9 mouse cellular contexts compared by ENCODE assay signal in the genomic region with DNA sequence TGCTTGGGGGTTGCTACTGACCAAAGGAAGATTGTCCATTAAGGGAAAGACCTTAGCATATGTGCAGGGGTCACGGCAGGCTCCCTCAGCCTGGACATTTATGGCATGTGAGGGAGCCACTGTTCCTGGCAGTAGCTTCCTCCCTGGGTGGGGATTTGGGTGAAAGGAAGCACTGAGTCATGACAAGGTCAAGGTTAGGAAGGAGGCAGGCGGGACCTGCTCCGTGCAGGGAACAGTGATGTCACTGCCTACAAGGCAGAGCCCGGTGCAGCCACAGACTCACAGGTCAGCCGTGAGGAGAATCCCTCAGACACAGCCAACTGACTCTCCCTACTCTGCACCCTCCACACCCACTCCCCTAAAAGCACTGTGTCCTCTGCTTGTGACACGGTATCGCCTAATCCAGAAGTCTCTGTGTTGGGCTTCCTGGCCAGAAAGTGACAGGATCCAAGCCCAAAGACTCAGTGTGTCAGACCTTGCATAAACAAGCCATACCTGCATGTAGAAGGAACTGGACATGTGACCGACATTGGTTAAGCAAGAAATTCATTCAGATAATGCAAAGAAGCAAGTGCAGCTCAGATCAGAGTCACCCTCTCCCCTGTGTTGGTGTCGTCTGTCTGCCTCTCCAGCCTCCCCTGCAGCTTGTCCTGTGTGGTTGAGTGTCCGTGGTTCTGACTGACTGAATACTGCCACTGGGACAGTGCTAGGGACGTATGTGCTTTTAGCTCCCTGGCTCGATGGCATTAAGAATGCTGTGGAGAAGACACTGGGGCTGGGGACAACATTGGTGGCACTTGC. TPM values are rescaled to one million over a fixed set of nuclear protein-coding genes. Genes with fewer than 3 reads are reported as not detected.
DNase-seq lines count a peak whose midpoint lies in the region; ATAC-seq and TF ChIP-seq lines count a peak whose summit lies in the region.
"Had no signal": no experiment of that assay in that cellular context is flagged by ENCODE, and none has a peak within 500 bp of the region (broad histone marks: within the 10 kb centered on the region; RNA-seq: fewer than 3 reads in every experiment).

No protein-coding gene starts in this region.

- no peak overlapping the region for H3K4me3 ChIP-seq in liver, embryonic 14.5 days (ENCODE audit: insufficient read depth in 1 of 2, low read depth in 2 of 2, low read length in 2 of 2)
- no peak overlapping the region for H3K4me3 ChIP-seq in liver, embryonic 12.5 days
- H3K4me3 ChIP-seq in embryonic facial prominence, embryonic 15.5 days (replicated peaks): no peak overlapping the region
- H3K4me3 ChIP-seq in kidney, embryonic 14.5 days (ENCODE audit: low read length): no peak overlapping the region
- H3K4me3 ChIP-seq: limb, embryonic 12.5 days had no signal

- ATAC-seq in liver, embryonic 14.5 days (ENCODE audit: insufficient read depth): 0 out of 2 replicates have a peak, but pooled peaks have one; percentile 23
- no peak for ATAC-seq in liver, embryonic 12.5 days
- 0 out of 2 replicates have a peak, but pooled peaks have one; percentile 6 for ATAC-seq in embryonic facial prominence, embryonic 15.5 days (ENCODE audit: insufficient number of reproducible peaks, low FRiP score, low TSS enrichment, low read depth)
- ATAC-seq in kidney, embryonic 14.5 days (ENCODE audit: low FRiP score, low TSS enrichment): peak; percentile 67
- peak; percentile 38 for ATAC-seq in monocyte, adult 5-6 weeks (replicated peaks; ENCODE audit: insufficient number of reproducible peaks, low FRiP score, low TSS enrichment, poor library complexity, severe bottlenecking)
- no peak for ATAC-seq in megakaryocyte-erythroid progenitor cell, adult 5-6 weeks (replicated peaks; ENCODE audit: low FRiP score, low TSS enrichment, poor library complexity, severe bottlenecking)
- ATAC-seq in cerebellum, adult (ENCODE audit: insufficient number of reproducible peaks, low FRiP score, low TSS enrichment): no peak

- TF ChIP-seq EP300 in liver, embryonic 14.5 days (IDR thresholded peaks at IDR 0.05; ENCODE audit: low read depth): no peak

- H3K27ac ChIP-seq in liver, embryonic 14.5 days: no peak overlapping the region
- no peak overlapping the region for H3K27ac ChIP-seq in liver, embryonic 12.5 days
- no peak overlapping the region for H3K27ac ChIP-seq in embryonic facial prominence, embryonic 15.5 days (replicated peaks)
- peak overlapping the region; percentile 56; the same call in 1 of the 2 replicates for H3K27ac ChIP-seq in kidney, embryonic 14.5 days (ENCODE audit: low read depth, low read length)
- H3K27ac ChIP-seq: limb, embryonic 12.5 days had no signal

- peaks cover 0 to 5% of the 10 kb centered on the region in 2 experiments; a peak in 2 of 4 replicates for H3K4me1 ChIP-seq in liver, embryonic 14.5 days (replicated peaks; ENCODE audit: control insufficient read depth in 2 of 2, insufficient read depth in 2 of 2, low read length in 1 of 2)
- H3K4me1 ChIP-seq in liver, embryonic 12.5 days: peaks cover 10% of the 10 kb centered on the region; the same call in 1 of the 2 replicates
- H3K4me1 ChIP-seq in embryonic facial prominence, embryonic 15.5 days: peaks cover 20% of the 10 kb centered on the region; the same call in 1 of the 2 replicates
- H3K4me1 ChIP-seq in kidney, embryonic 14.5 days (ENCODE audit: control insufficient read depth, insufficient read depth, low read length): peaks cover 11% of the 10 kb centered on the region

- no peak overlapping the region for H3K9ac ChIP-seq in liver, embryonic 14.5 days (replicated peaks)
- no peak overlapping the region for H3K9ac ChIP-seq in liver, embryonic 12.5 days
- H3K9ac ChIP-seq in embryonic facial prominence, embryonic 15.5 days: no peak overlapping the region
- H3K9ac ChIP-seq in kidney, embryonic 14.5 days (ENCODE audit: low read depth, low read length): no peak overlapping the region; the same call in 1 of the 2 replicates
- H3K9ac ChIP-seq: limb, embryonic 12.5 days had no signal

- no peaks in the 10 kb centered on the region for H3K9me3 ChIP-seq in liver, embryonic 14.5 days (ENCODE audit: control insufficient read depth, low read length)
- H3K9me3 ChIP-seq in liver, embryonic 12.5 days (replicated peaks): no peaks in the 10 kb centered on the region
- no peaks in the 10 kb centered on the region for H3K9me3 ChIP-seq in embryonic facial prominence, embryonic 15.5 days (replicated peaks)
- no peaks in the 10 kb centered on the region for H3K9me3 ChIP-seq in kidney, embryonic 14.5 days (ENCODE audit: control insufficient read depth, low read length)
- H3K9me3 ChIP-seq: limb, embryonic 12.5 days had no signal

- H3K36me3 ChIP-seq in liver, embryonic 14.5 days (replicated peaks; ENCODE audit: control insufficient read depth, insufficient read depth, low read depth): no peaks in the 10 kb centered on the region
- no peaks in the 10 kb centered on the region for H3K36me3 ChIP-seq in liver, embryonic 12.5 days
- no peaks in the 10 kb centered on the region for H3K36me3 ChIP-seq in embryonic facial prominence, embryonic 15.5 days
- H3K36me3 ChIP-seq in kidney, embryonic 14.5 days (ENCODE audit: control insufficient read depth, insufficient read depth, low read length): no peaks in the 10 kb centered on the region
- H3K36me3 ChIP-seq: limb, embryonic 12.5 days had no signal

- no peak overlapping the region for H3K4me2 ChIP-seq in liver, embryonic 14.5 days (ENCODE audit: low read depth)
- no peak overlapping the region for H3K4me2 ChIP-seq in liver, embryonic 12.5 days
- H3K4me2 ChIP-seq in embryonic facial prominence, embryonic 15.5 days (replicated peaks): no peak overlapping the region
- no peak overlapping the region for H3K4me2 ChIP-seq in kidney, embryonic 14.5 days (replicated peaks; ENCODE audit: low read depth, low read length)
- H3K4me2 ChIP-seq: limb, embryonic 12.5 days had no signal

- 22% methylated on average over 12 of the region's 12 CpGs for WGBS in liver, embryonic 14.5 days (ENCODE audit: insufficient replicate concordance)
- 28% methylated on average over 12 of the region's 12 CpGs for WGBS in liver, embryonic 12.5 days (ENCODE audit: insufficient replicate concordance)
- WGBS in embryonic facial prominence, embryonic 15.5 days: 73% methylated on average over 12 of the region's 12 CpGs
- 39% methylated on average over 12 of the region's 12 CpGs for WGBS in kidney, embryonic 14.5 days

- DNase-seq in liver, embryonic 14.5 days (ENCODE audit: low read depth in 3 of 3, low spot score in 3 of 3): no peak
- no peak for DNase-seq in retina, postnatal 1 day

- no peak for TF ChIP-seq CTCF in liver, embryonic 14.5 days (IDR thresholded peaks at IDR 0.05; ENCODE audit: low read depth)

- no peaks in the 10 kb centered on the region for H3K27me3 ChIP-seq in liver, embryonic 14.5 days (ENCODE audit: control insufficient read depth, insufficient read depth, low read length)
- no peaks in the 10 kb centered on the region for H3K27me3 ChIP-seq in liver, embryonic 12.5 days (replicated peaks)
- no peaks in the 10 kb centered on the region for H3K27me3 ChIP-seq in embryonic facial prominence, embryonic 15.5 days
- H3K27me3 ChIP-seq in kidney, embryonic 14.5 days (ENCODE audit: control insufficient read depth, insufficient read depth, low read length): no peaks in the 10 kb centered on the region
- H3K27me3 ChIP-seq: limb, embryonic 12.5 days had no signal

RNA-seq across cellular contexts. Expression of a gene that starts 27.9 kb away (rescaled TPM):
- 15.4 and 16.3 TPM in 2 replicates for polyA plus RNA-seq in liver, embryonic 14.5 days (2012; rRNA removed)
- 13.5 and 14.4 TPM in 2 replicates for polyA plus RNA-seq in liver, embryonic 14.5 days (2014; fragmentation: Nextera tagmentation; extraction: Ambion mirVana)
- 28.9 and 30.9 TPM in 2 replicates for polyA plus RNA-seq in liver, embryonic 12.5 days (2016; fragmentation: Nextera tagmentation; extraction: Ambion mirVana)
- 200 and 216 TPM in 2 replicates for polyA plus RNA-seq in embryonic facial prominence, embryonic 15.5 days (2015; fragmentation: Nextera tagmentation; extraction: Ambion mirVana)
- polyA plus RNA-seq in kidney, embryonic 14.5 days (2014; fragmentation: Nextera tagmentation; extraction: Ambion mirVana): 169 and 322 TPM in 2 replicates
- total RNA-seq in monocyte, adult 5-6 weeks (2017): 1.5 to 5.7 TPM (median 2.8 TPM) in 3 replicates
- not detected in 2 replicates for total RNA-seq in megakaryocyte-erythroid progenitor cell, adult 5-6 weeks (2014; fragmentation: Nextera tagmentation)
- total RNA-seq in megakaryocyte-erythroid progenitor cell, adult 5-6 weeks (2017): 0.34 TPM in 1 of 2 replicates, not detected in the other

RNA-seq across cellular contexts. Expression of a gene that starts 27.9 kb away (rescaled TPM):
- polyA plus RNA-seq in liver, embryonic 14.5 days (2012; rRNA removed): 4.7 TPM in 2 replicates
- polyA plus RNA-seq in liver, embryonic 14.5 days (2014; fragmentation: Nextera tagmentation; extraction: Ambion mirVana): 4.9 and 5.3 TPM in 2 replicates
- 11.8 and 12.0 TPM in 2 replicates for polyA plus RNA-seq in liver, embryonic 12.5 days (2016; fragmentation: Nextera tagmentation; extraction: Ambion mirVana)
- 86.9 and 93.4 TPM in 2 replicates for polyA plus RNA-seq in embryonic facial prominence, embryonic 15.5 days (2015; fragmentation: Nextera tagmentation; extraction: Ambion mirVana)
- 45.1 and 82.2 TPM in 2 replicates for polyA plus RNA-seq in kidney, embryonic 14.5 days (2014; fragmentation: Nextera tagmentation; extraction: Ambion mirVana)
- total RNA-seq in monocyte, adult 5-6 weeks (2017): 1.7 to 5.2 TPM (median 3.4 TPM) in 3 replicates
- total RNA-seq in megakaryocyte-erythroid progenitor cell, adult 5-6 weeks (2014; fragmentation: Nextera tagmentation): 0.20 and 0.35 TPM in 2 replicates
- 0.56 and 0.57 TPM in 2 replicates for total RNA-seq in megakaryocyte-erythroid progenitor cell, adult 5-6 weeks (2017)

Comparison
In these comparisons a context has a peak if more than half of its experiments do, and no peak if none do; other contexts are left out.
1. ATAC-seq: peak in liver, embryonic 14.5 days (single experiment), embryonic facial prominence, embryonic 15.5 days (single experiment), kidney, embryonic 14.5 days (single experiment) and monocyte, adult 5-6 weeks (single experiment); none in liver, embryonic 12.5 days (single experiment), megakaryocyte-erythroid progenitor cell, adult 5-6 weeks (single experiment) and cerebellum, adult (single experiment).